Mouse (Mus musculus): ENCODE data around the gene Galntl6.

Galntl6 gene

GRCm38 (mm10) chr8:58912196-58912839 is at the start of gene Galntl6:
Gene Galntl6 (minus strand): TSS chr8:58912640.
- DNase-seq: no peak

GRCm38 (mm10) chr8:58957195-58957739 is 44.8 kb upstream of the Galntl6 start:
- DNase-seq: no peak

- no peak for DNase-seq
These were observed 31.3 kb upstream of the Galntl6 start for GRCm38 (mm10) chr8:58943773-58944172.

- no peak for DNase-seq
These were observed 18.6 kb upstream of the Galntl6 start for GRCm38 (mm10) chr8:58931066-58931465.

- no peak for DNase-seq
These were observed 2.7 kb upstream of the Galntl6 start for GRCm38 (mm10) chr8:58915142-58915541.

- no peak for DNase-seq
These were observed 1.2 kb upstream of the Galntl6 start for GRCm38 (mm10) chr8:58913640-58913968.

GRCm38 (mm10) chr8:58912840-58913639 is 600 bp upstream of the Galntl6 start:
- peak; percentile 2 for DNase-seq

GRCm38 (mm10) chr8:58911677-58912076 is 763 bp downstream of the Galntl6 start, which contains the start of gene BC030500:
Gene BC030500 (plus strand): TSS chr8:58911755.
- DNase-seq: no peak

- DNase-seq: no peak
These were observed 8.0 kb downstream of the Galntl6 start for GRCm38 (mm10) chr8:58904465-58904864.

- no peak for DNase-seq
These were observed 16.5 kb downstream of the Galntl6 start for GRCm38 (mm10) chr8:58895960-58896359.

- no peak for DNase-seq
These were observed 21.8 kb downstream of the Galntl6 start for GRCm38 (mm10) chr8:58890591-58890990.

- no peak for DNase-seq
These were observed 26.0 kb downstream of the Galntl6 start for GRCm38 (mm10) chr8:58886405-58886804.

GRCm38 (mm10) chr8:58824347-58824746 is 88.1 kb downstream of the Galntl6 start:
- DNase-seq: no peak

GRCm38 (mm10) chr8:58805190-58805589 is 107.2 kb downstream of the Galntl6 start:
- no peak for DNase-seq

- DNase-seq: no peak
These were observed 110.6 kb downstream of the Galntl6 start for GRCm38 (mm10) chr8:58801847-58802246.

GRCm38 (mm10) chr8:58753769-58754168 is 158.7 kb downstream of the Galntl6 start:
- DNase-seq: no peak

- DNase-seq: no peak
These were observed 174.5 kb downstream of the Galntl6 start for GRCm38 (mm10) chr8:58737963-58738362.

- DNase-seq: no peak
These were observed 220.7 kb downstream of the Galntl6 start for GRCm38 (mm10) chr8:58691761-58692160.

GRCm38 (mm10) chr8:58677847-58678450 is 234.5 kb downstream of the Galntl6 start:
- DNase-seq: no peak

- DNase-seq: no peak
These were observed 243.4 kb downstream of the Galntl6 start for GRCm38 (mm10) chr8:58669075-58669474.

- DNase-seq: no peak
These were observed 252.4 kb downstream of the Galntl6 start for GRCm38 (mm10) chr8:58660019-58660418.

- DNase-seq: no peak
These were observed 256.8 kb downstream of the Galntl6 start for GRCm38 (mm10) chr8:58655631-58656030.

- DNase-seq: no peak
These were observed 306.0 kb downstream of the Galntl6 start for GRCm38 (mm10) chr8:58606451-58606850.

- DNase-seq: no peak
These were observed 307.7 kb downstream of the Galntl6 start for GRCm38 (mm10) chr8:58604751-58605150.
